Mouse (Mus musculus): ENCODE measurements around the gene Fhl2. TPM values are rescaled to one million over a fixed set of nuclear protein-coding genes. Genes with fewer than 3 reads are reported as not detected.
A peak's percentile ranks its signal among the peaks of the same experiment; 100 is the strongest.

Fhl2 gene
- polyA plus RNA-seq, 1 experiment from 2014 or later, result 181 TPM

DNA sequence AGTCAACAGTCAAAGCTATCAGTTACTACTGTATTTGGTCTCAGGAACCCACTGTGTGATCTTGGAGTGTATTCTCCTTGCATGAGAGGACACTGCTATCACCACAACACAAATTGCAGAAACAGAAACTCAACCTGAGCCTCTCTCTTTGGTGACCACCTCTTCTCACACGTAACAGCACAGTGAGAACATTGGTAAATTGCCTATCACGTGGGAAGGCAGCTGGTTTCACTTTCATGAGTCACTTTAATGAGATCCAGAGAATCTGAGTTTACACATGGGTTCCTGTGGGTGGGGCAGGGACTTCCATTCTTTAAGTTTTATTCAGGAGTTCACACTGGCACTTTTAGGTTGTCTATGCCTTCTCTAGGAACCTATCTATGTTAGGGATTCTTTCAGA, 27.4 kb upstream of the Fhl2 start:
- Histone ChIP-seq H3K27ac (ENCODE audit: low read depth, low read length) (no peak overlapping the region), H3K4me1 (ENCODE audit: control insufficient read depth, insufficient read depth, low read length) (no peaks in the 10 kb centered on the region), H3K9me3 (replicated peaks; ENCODE audit: control insufficient read depth, low read length) (no peaks in the 10 kb centered on the region), H3K36me3 (ENCODE audit: control insufficient read depth, insufficient read depth, low read length) (no peaks in the 10 kb centered on the region), H3K4me3 (ENCODE audit: low read depth, low read length) (no peak overlapping the region), H3K4me2 (no peak overlapping the region), H3K27me3 (ENCODE audit: control insufficient read depth, insufficient read depth, low read length) (no peaks in the 10 kb centered on the region), H3K9ac (ENCODE audit: low read depth, low read length) (no peak overlapping the region)
- WGBS (ENCODE audit: insufficient replicate concordance), result 55% methylated on average over 2 of the region's 2 CpGs
- no peak for ATAC-seq (replicated peaks; ENCODE audit: insufficient number of reproducible peaks, low FRiP score, low TSS enrichment)

DNA sequence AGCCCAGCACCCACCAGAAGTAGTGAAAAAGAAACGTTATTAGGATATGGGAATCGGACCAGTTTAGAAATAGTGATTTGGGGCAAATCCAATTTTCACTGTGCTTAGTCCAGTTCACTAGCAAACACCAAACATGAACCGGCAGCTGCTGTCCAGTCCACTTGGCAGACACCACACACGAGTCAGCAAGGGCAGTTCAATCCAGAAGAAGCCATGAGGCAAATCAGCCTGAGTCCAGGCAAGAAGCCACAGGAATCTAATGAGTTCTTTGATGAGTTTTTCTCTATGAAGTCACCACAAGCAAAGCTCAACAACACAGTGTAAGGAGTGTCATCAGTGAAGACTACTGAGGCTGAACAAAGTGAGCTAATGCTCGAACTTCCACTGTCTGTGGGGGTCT, 26.3 kb upstream of the Fhl2 start:
- ATAC-seq (replicated peaks; ENCODE audit: insufficient number of reproducible peaks, low FRiP score, low TSS enrichment), result no peak
- H3K4me3 ChIP-seq (ENCODE audit: low read depth, low read length), result no peak overlapping the region
- H3K36me3 ChIP-seq (ENCODE audit: control insufficient read depth, insufficient read depth, low read length), result no peaks in the 10 kb centered on the region
- H3K27ac ChIP-seq (ENCODE audit: low read depth, low read length), result no peak overlapping the region
- no peaks in the 10 kb centered on the region for H3K4me1 ChIP-seq (ENCODE audit: control insufficient read depth, insufficient read depth, low read length)
- 84% methylated on average over 5 of the region's 5 CpGs for WGBS (ENCODE audit: insufficient replicate concordance)
- no peaks in the 10 kb centered on the region for H3K27me3 ChIP-seq (ENCODE audit: control insufficient read depth, insufficient read depth, low read length)
- no peak overlapping the region for H3K4me2 ChIP-seq
- H3K9ac ChIP-seq (ENCODE audit: low read depth, low read length), result no peak overlapping the region
- H3K9me3 ChIP-seq (replicated peaks; ENCODE audit: control insufficient read depth, low read length), result no peaks in the 10 kb centered on the region

DNA sequence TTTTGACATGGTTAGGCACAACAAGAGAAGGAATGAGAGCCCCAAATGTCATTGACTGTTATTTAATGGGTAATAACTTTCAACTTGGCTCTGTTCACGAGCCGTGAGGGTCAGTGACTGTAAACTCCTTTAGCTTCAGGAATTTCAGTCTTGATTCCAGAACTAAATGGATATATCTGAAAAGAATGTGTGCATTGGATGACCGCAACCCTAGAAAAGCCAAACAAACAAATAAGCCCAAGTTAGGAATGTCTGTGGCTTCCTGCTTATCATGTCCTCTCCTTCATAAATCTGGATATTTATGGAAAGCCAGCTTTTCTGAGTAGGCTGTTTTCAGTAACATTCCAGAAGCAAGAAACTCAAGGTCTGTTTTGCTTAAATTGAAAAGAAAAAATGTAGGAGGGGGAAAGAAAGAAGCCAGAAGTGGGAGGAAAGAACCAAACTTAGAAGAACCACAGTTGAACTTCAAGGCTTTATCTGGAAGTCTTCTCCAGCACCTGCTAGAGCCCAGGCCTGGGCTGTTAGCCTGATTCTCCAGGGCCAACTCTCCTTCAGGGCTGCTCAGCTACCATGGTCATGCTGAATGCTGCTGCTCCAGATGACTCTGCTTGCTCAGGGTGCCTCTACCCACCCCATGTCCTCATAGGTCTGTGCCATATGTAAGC, 21.4 kb upstream of the Fhl2 start:
- H3K9ac ChIP-seq (ENCODE audit: low read depth, low read length), result no peak overlapping the region
- no peak overlapping the region for H3K4me3 ChIP-seq (ENCODE audit: low read depth, low read length)
- no peak for ATAC-seq (replicated peaks; ENCODE audit: insufficient number of reproducible peaks, low FRiP score, low TSS enrichment)
- no peaks in the 10 kb centered on the region for H3K27me3 ChIP-seq (ENCODE audit: control insufficient read depth, insufficient read depth, low read length)
- no peaks in the 10 kb centered on the region for H3K36me3 ChIP-seq (ENCODE audit: control insufficient read depth, insufficient read depth, low read length)
- no peaks in the 10 kb centered on the region for H3K9me3 ChIP-seq (replicated peaks; ENCODE audit: control insufficient read depth, low read length)
- H3K27ac ChIP-seq (ENCODE audit: low read depth, low read length), result no peak overlapping the region
- no peak overlapping the region for H3K4me2 ChIP-seq
- 0 out of 2 replicates have a peak, but pooled peaks cover 4% of the 10 kb centered on the region for H3K4me1 ChIP-seq (ENCODE audit: control insufficient read depth, insufficient read depth, low read length)
- WGBS (ENCODE audit: insufficient replicate concordance), result 81% methylated on average over 3 of the region's 3 CpGs

DNA sequence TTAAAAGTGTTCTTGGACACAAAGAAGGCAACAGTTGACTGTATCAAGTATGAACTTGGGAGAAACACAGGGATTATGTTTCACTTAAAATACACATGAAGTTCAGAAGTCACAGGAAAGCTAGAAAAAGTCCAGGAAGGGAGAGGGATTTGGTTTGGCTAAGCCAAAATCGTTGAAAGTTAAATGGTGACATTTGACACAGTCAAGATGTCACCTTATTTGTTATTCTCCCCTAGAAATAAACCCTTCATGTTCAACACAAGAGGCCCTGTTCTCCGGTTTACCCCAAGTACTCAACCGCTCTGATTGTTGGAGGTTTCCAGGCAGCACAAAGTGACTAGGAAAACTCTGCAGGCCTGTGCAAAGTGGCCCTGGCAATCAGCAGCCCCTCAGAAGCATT, 18.8 kb upstream of the Fhl2 start:
- H3K9me3 ChIP-seq (replicated peaks; ENCODE audit: control insufficient read depth, low read length), result no peaks in the 10 kb centered on the region
- no peaks in the 10 kb centered on the region for H3K36me3 ChIP-seq (ENCODE audit: control insufficient read depth, insufficient read depth, low read length)
- no peak overlapping the region for H3K4me3 ChIP-seq (ENCODE audit: low read depth, low read length)
- no peak overlapping the region for H3K4me2 ChIP-seq
- no peaks in the 10 kb centered on the region for H3K27me3 ChIP-seq (ENCODE audit: control insufficient read depth, insufficient read depth, low read length)
- ATAC-seq (replicated peaks; ENCODE audit: insufficient number of reproducible peaks, low FRiP score, low TSS enrichment), result no peak
- peak overlapping the region; percentile 41; the same call in 1 of the 2 replicates for H3K27ac ChIP-seq (ENCODE audit: low read depth, low read length)
- 28% methylated on average over 3 of the region's 3 CpGs for WGBS (ENCODE audit: insufficient replicate concordance)
- no peak overlapping the region for H3K9ac ChIP-seq (ENCODE audit: low read depth, low read length)
- H3K4me1 ChIP-seq (ENCODE audit: control insufficient read depth, insufficient read depth, low read length), result 0 out of 2 replicates have a peak, but pooled peaks cover 4% of the 10 kb centered on the region

DNA sequence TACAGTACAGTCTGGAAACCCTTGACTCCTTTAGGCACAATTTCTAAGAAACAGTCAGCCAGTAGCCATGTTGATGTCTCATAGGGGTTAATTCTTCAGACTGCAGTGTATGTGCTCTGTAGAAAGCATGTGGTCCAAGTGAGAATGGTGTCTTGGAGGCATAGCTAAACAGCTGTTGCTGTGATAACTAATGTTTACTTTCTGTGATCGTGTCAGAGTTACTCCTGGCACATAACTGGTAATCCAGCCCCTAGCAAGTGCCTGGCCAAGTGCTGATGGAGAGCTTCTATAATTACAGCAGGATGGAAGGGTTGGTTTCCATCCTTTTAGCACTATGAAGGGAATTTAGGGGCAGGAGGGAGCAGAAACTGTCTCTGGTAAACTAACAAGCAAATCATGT, 14.5 kb upstream of the Fhl2 start:
- no peak for ATAC-seq (replicated peaks; ENCODE audit: insufficient number of reproducible peaks, low FRiP score, low TSS enrichment)
- H3K27me3 ChIP-seq (ENCODE audit: control insufficient read depth, insufficient read depth, low read length), result no peaks in the 10 kb centered on the region
- no peak overlapping the region for H3K4me3 ChIP-seq (ENCODE audit: low read depth, low read length)
- WGBS (ENCODE audit: insufficient replicate concordance), result 20% methylated on average over 1 of the region's 1 CpGs
- no peak overlapping the region for H3K9ac ChIP-seq (ENCODE audit: low read depth, low read length)
- H3K36me3 ChIP-seq (ENCODE audit: control insufficient read depth, insufficient read depth, low read length), result no peaks in the 10 kb centered on the region
- 0 out of 2 replicates have a peak, but pooled peaks cover 4% of the 10 kb centered on the region for H3K4me1 ChIP-seq (ENCODE audit: control insufficient read depth, insufficient read depth, low read length)
- no peak overlapping the region for H3K4me2 ChIP-seq
- H3K27ac ChIP-seq (ENCODE audit: low read depth, low read length), result no peak overlapping the region
- H3K9me3 ChIP-seq (replicated peaks; ENCODE audit: control insufficient read depth, low read length), result no peaks in the 10 kb centered on the region

DNA sequence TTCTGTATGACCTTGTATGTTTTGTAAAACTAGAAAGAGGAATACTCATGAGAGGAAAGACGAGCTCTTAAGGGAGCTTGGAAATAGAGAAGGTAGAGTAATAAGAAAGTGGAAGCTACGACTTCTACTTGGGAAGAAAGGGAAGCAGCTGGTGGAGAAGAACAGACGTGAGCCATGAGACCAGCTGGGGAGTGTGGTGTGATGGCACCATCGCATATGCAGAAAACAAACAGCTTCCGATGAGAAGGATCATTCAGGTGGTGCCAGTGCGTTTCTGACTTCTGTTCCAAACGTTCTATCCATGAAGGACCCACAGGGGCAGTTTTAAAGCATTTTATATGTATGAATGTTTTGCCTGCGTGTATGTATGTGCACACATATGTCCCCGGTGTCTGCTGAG, 13.5 kb upstream of the Fhl2 start:
- ATAC-seq (replicated peaks; ENCODE audit: insufficient number of reproducible peaks, low FRiP score, low TSS enrichment), result no peak
- H3K36me3 ChIP-seq (ENCODE audit: control insufficient read depth, insufficient read depth, low read length), result no peaks in the 10 kb centered on the region
- H3K27ac ChIP-seq (ENCODE audit: low read depth, low read length), result no peak overlapping the region
- no peaks in the 10 kb centered on the region for H3K4me1 ChIP-seq (ENCODE audit: control insufficient read depth, insufficient read depth, low read length)
- 78% methylated on average over 9 of the region's 9 CpGs for WGBS (ENCODE audit: insufficient replicate concordance)
- no peak overlapping the region for H3K9ac ChIP-seq (ENCODE audit: low read depth, low read length)
- H3K27me3 ChIP-seq (ENCODE audit: control insufficient read depth, insufficient read depth, low read length), result no peaks in the 10 kb centered on the region
- no peak overlapping the region for H3K4me3 ChIP-seq (ENCODE audit: low read depth, low read length)
- no peak overlapping the region for H3K4me2 ChIP-seq
- H3K9me3 ChIP-seq (replicated peaks; ENCODE audit: control insufficient read depth, low read length), result no peaks in the 10 kb centered on the region

DNA sequence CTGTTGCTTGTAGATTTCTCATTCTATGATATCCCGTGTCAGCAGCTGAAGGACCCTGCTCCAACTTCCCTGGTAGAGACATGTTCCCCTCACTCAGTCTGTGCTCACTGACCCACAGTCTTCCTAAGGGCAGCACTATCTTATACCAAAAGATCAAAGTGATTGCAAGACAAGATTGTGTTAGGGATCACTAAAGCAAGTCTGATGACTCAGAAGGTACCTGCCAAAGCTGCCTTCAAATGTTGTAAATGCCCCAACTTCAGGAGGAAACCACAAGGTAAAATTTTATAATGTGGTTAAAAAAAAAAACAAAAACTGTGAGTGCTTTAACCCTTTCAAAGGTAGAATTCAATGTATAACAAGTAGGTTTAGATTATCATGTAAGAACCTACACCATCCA, 10.4 kb upstream of the Fhl2 start:
- no peaks in the 10 kb centered on the region for H3K9me3 ChIP-seq (replicated peaks; ENCODE audit: control insufficient read depth, low read length)
- no peaks in the 10 kb centered on the region for H3K27me3 ChIP-seq (ENCODE audit: control insufficient read depth, insufficient read depth, low read length)
- H3K4me3 ChIP-seq (ENCODE audit: low read depth, low read length), result no peak overlapping the region
- no peak overlapping the region for H3K9ac ChIP-seq (ENCODE audit: low read depth, low read length)
- H3K36me3 ChIP-seq (ENCODE audit: control insufficient read depth, insufficient read depth, low read length), result no peaks in the 10 kb centered on the region
- peaks cover 13% of the 10 kb centered on the region; the same call in 1 of the 2 replicates for H3K4me1 ChIP-seq (ENCODE audit: control insufficient read depth, insufficient read depth, low read length)
- no peak overlapping the region for H3K27ac ChIP-seq (ENCODE audit: low read depth, low read length)
- WGBS (ENCODE audit: insufficient replicate concordance), result 84% methylated on average over 1 of the region's 1 CpGs
- no peak for ATAC-seq (replicated peaks; ENCODE audit: insufficient number of reproducible peaks, low FRiP score, low TSS enrichment)
- H3K4me2 ChIP-seq, result no peak overlapping the region

DNA sequence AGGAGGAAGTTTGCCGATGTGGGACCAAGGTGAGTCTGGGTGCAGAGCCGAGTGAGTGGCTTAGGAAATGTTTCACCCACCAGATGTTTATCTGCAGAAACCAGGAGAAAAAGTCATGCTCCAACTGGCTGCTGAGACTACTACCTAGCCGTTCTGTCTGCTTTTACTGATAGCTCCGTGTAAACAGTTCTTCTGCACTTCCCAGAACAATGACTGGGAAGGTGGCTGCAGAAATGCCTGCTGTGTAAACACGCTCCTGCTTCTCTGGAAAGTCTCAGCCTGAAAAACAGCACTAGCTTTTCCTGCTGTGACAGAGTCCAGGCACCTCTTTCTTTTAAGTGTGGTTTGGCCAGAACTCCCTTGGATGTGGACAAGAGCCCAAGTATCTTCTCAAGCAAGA, 6.5 kb upstream of the Fhl2 start:
- Histone ChIP-seq H3K9ac (ENCODE audit: low read depth, low read length) (no peak overlapping the region), H3K36me3 (ENCODE audit: control insufficient read depth, insufficient read depth, low read length) (no peaks in the 10 kb centered on the region), H3K27ac (ENCODE audit: low read depth, low read length) (peak overlapping the region; percentile 51), H3K4me2 (no peak overlapping the region), H3K4me1 (ENCODE audit: control insufficient read depth, insufficient read depth, low read length) (peaks cover 16% of the 10 kb centered on the region), H3K9me3 (replicated peaks; ENCODE audit: control insufficient read depth, low read length) (no peaks in the 10 kb centered on the region), H3K27me3 (ENCODE audit: control insufficient read depth, insufficient read depth, low read length) (no peaks in the 10 kb centered on the region), H3K4me3 (ENCODE audit: low read depth, low read length) (no peak overlapping the region)
- ATAC-seq (replicated peaks; ENCODE audit: insufficient number of reproducible peaks, low FRiP score, low TSS enrichment), result no peak
- 29% methylated on average over 5 of the region's 5 CpGs for WGBS (ENCODE audit: insufficient replicate concordance)

DNA sequence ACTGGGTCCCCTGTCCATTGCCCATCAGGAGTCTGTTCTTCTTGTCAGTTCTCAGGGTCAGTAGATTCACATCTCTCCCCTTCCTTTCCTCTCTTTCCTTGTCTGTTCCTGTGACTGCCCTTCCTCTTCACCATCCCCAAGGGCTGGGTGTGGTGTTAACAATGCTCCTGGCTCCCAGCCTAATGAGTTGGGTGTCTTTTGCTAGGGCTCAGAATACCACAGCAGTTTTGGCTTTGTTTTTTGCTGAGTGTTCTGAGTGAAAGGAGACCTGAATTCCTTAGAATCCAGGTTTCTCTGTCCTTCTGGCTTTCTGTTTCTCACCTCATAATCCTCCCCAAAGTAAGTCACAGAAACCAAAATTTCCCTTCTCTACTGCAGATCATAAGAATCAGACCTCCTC, 5.4 kb upstream of the Fhl2 start:
- H3K27me3 ChIP-seq (ENCODE audit: control insufficient read depth, insufficient read depth, low read length), result no peaks in the 10 kb centered on the region
- H3K27ac ChIP-seq (ENCODE audit: low read depth, low read length), result peak overlapping the region; percentile 51

More for the DNA sequence above, 5.4 kb upstream of the Fhl2 start:
- H3K4me1 ChIP-seq (ENCODE audit: control insufficient read depth, insufficient read depth, low read length), result peaks cover 18% of the 10 kb centered on the region
- no peaks in the 10 kb centered on the region for H3K36me3 ChIP-seq (ENCODE audit: control insufficient read depth, insufficient read depth, low read length)
- no peaks in the 10 kb centered on the region for H3K9me3 ChIP-seq (replicated peaks; ENCODE audit: control insufficient read depth, low read length)
- no peak overlapping the region for H3K4me2 ChIP-seq
- H3K4me3 ChIP-seq (ENCODE audit: low read depth, low read length), result no peak overlapping the region
- ATAC-seq (replicated peaks; ENCODE audit: insufficient number of reproducible peaks, low FRiP score, low TSS enrichment), result no peak
- H3K9ac ChIP-seq (ENCODE audit: low read depth, low read length), result no peak overlapping the region

Data from heart, embryonic 11.5 days (tissue).